Mouse (Mus musculus) thymus, postnatal 14 days (tissue): ENCODE measurements around the gene Rbks.
"Not testable (repeated sequence)": the region's sequence is repeated elsewhere in the genome, so short reads cannot be mapped to it uniquely, and the experiment has no call there.

Experiments
- DNase-seq: peaks from one replicate; pipeline ENCODE4 v3.0.0; 2021

Rbks gene

GRCm38 (mm10) chr5:31673431-31673830 lies 24.0 kb downstream of the Rbks start:
- DNase-seq = no peak

DNA sequence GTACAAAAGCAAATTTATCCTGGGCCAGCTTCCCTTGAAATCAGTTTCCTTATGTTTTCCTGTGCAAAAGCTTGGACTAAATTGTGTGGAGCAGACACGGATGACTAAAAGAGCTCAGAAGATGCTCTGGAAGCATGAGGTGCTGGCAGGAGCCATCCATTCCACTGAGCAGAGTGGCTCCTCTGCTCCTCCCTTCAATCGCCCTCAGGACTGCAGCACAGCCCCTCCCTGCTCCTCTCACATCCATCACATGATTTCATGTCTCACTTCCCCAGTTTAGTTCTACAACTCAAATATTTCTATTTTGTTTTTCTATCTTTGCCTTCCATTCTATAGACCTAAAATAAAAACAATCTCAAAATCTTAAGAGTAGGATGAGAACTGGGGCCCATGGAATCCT lies 26.3 kb downstream of the Rbks start:
- no peak for DNase-seq

- no peak for DNase-seq
These were observed 27.4 kb downstream of the Rbks start for GRCm38 (mm10) chr5:31669984-31670383.

DNA sequence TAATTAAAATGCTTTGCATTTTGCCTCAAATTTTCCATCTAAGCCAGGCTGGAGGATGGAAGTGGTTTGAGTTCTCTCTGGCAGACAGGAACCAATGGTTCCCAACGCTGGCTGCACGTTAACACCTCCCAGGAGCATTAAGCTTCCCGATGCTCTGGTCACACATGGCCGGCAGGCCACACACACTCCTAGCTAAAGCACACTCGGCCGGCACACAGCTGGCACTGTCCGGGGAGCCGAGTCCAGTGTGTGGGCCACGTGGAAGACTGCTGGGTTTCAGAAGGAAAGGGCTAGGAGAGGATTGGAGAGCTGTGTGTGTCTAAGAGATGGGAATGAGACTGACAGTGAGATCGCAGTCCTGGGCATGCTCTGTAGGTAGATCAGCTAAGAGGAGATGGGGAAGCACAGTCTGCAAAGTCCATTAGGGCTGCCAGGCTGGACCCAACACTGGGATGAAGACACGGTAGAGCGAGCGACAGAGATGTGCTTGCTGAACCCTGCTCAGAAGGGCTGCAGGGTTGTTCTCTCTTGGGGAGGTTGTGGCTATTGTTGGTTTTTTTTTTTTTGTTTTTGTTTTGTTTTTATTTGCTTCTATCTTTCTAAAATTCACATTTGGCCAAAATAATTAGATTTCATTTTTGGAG lies 29.0 kb downstream of the Rbks start:
- no peak for DNase-seq

- DNase-seq = no peak
These were observed 31.3 kb downstream of the Rbks start for GRCm38 (mm10) chr5:31666176-31666575.

DNA sequence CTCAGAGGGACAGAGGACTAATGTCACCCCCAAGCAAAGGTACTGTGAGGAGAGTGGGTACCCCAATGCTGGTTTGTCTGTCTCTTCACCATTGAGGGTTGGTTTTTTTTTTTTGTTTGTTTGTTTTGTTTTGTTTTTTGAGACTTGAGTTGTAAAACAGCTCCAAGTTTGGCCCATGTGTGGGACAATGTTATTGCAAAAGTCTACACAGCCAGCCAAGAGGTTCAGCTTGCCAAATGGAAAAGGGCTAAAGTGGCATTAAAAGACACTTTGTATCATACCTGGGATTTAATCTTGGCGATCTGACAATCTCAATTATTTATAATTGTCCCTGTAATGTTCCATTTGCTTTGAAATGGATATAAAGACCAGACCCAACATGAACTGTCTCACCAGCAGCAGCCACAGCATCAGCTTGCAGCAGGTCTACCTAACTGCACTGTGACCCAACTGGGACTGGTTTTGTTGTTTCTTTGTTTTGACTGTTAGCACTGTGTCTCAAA lies 41.7 kb downstream of the Rbks start:
- no peak for DNase-seq

GRCm38 (mm10) chr5:31650518-31651288 lies 46.7 kb downstream of the Rbks start:
- no peak for DNase-seq

DNA sequence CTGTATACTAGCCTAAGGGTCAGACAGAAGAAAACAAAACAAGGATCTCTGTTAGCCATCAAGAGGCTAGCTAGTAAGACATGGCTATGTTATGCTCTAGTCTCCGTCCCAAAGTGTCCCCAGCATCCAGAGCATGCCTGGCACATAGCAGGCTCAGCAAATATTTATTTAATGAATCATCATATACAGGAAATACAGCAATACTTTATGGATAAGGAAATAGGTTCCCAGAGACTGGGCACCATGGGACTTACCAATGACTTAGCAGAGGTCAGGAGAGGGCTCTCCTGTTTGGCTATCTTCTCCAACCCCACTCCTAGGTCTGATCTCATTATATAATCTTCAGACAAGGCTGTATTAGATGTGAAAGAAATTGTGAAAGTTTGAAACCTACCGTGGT lies 50.1 kb downstream of the Rbks start:
- no peak for DNase-seq

DNA sequence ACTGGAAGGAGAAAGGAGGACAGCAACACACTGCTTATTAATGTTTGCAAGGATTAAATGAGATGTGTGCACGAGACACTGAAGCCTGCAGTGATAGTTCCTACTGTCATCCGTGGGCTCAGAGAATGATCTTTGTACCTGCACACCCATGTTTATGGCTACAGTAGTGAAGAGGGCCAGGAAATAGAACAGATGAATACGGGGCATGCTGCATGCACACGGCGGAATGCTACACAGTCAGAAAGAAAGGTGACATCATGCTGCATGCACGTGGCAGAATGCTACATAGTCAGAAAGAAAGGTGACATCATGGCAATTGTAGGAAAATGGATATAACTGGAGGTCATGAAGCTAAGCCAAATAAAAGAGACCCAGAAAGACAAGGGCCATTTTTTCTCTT lies 50.9 kb downstream of the Rbks start:
- DNase-seq = no peak

DNA sequence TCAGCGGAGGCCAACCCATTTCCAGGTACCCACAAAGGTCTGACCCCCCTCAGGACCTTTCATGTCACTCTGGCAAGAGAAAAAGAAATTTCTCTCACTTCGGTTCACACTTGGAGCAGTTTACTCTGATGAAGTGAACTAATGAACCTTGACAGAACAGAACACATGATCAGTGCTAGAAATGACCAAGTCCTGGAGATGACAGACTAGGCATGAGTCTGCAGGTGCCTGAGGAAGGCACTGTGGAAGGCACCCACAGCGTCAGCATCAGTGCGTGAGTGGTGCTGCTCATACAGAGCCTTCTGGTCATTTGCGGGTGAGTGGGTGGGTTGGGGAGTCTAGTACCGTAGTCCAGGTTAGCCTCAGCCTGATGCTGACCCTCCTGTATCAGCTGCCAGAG lies 51.6 kb downstream of the Rbks start:
- no peak for DNase-seq

GRCm38 (mm10) chr5:31644847-31645246 lies 52.6 kb downstream of the Rbks start:
- DNase-seq = no peak

- DNase-seq = no peak
These were observed 53.2 kb downstream of the Rbks start for GRCm38 (mm10) chr5:31644272-31644671.

- DNase-seq = no peak
These were observed 55.1 kb downstream of the Rbks start for GRCm38 (mm10) chr5:31642300-31642699.

DNA sequence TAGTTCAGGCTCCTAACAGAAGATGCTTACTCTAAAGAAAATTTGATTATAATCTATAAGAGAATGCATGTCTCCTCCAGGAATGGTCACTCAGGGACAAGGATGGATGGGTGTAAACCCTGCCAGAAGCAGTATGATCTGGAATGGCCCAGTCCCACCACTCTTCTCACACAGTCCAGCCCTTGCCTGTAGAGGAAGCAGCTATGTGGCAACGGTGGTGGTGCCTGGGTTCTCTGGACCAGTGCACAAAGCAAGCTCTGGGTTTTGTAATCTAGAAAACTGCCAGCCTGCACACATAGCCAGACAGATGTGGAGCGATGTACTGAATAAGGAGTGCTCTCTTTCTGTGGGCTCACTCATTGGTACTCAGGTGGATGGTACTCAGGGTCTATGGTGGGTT lies 56.9 kb downstream of the Rbks start:
- no peak for DNase-seq

DNA sequence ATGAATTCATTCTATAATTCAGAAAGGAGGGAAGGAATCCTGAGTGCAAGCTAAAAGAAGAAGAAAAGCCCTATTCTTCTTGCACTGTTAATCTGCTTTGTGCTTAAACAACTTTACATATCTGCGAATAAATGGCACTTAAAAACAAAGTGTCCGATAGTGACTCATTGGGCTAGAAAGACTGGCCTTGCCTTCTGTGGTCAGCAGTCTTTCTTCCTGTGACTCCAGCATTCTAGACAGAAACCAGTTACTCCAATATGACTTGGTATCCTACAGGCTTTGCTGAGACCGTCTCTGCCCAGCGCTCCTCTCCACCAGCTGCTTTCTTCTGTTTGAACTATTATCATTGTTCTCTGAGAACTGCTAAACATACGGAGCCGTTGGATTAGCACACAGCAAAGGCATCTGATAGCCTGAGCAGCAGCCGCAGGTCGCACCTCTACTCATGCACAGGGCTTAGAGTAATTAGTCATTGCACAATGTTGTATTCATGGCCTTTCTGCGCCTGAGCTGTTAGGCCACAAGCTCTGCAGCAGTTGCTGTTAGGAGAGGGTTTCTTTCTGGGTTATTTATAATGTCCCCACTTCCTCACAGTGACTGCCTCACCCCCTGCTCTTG lies 60.7 kb downstream of the Rbks start:
- no peak for DNase-seq

DNA sequence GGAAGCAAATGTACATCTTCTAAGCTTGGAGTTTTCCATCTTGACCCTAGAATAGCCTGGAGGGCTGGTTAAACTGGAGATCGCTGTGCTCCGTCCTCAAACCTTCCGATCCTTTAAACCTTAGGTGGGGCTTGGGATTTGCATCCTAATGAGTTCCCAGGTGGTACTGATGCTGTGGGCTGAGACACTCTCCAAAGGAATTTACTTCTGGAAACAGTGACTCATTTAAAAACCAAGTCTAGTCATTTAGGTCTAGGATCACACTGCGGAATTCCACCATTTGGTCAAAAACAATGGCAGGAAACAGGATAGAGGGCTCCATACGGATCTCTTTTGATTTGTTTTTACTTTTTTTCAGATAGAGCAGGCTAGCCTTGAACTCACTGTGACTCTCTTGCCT lies 62.7 kb downstream of the Rbks start:
- DNase-seq = no peak

GRCm38 (mm10) chr5:31634161-31634560 lies 63.3 kb downstream of the Rbks start:
- no peak for DNase-seq

- DNase-seq = not testable (repeated sequence)
These were observed 66.3 kb downstream of the Rbks start for GRCm38 (mm10) chr5:31631169-31631568.

DNA sequence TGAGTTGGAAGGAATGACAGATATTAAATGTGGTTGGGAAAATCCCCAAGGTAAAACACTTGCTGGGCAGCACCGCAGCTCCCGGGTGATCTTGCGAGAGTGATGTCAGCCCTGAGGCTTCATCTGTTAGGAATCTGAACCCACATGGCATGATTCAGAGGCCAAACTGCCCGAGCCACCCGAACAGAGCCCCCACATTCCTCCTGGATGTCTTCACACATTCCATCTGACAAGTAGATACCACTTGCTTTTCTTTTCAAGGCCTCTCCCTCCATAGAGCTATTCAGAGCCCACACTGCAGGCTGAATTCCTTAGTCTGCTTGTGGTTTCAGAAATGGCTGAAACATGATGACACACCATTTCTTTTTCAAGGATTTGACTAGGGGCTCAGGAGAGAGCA lies 67.4 kb downstream of the Rbks start:
- no peak for DNase-seq

GRCm38 (mm10) chr5:31628555-31628954 lies 68.9 kb downstream of the Rbks start:
- DNase-seq = no peak

- DNase-seq = no peak
These were observed 69.6 kb downstream of the Rbks start for GRCm38 (mm10) chr5:31627562-31628526.

- DNase-seq = no peak
These were observed 70.3 kb downstream of the Rbks start for GRCm38 (mm10) chr5:31627117-31627516.

DNA sequence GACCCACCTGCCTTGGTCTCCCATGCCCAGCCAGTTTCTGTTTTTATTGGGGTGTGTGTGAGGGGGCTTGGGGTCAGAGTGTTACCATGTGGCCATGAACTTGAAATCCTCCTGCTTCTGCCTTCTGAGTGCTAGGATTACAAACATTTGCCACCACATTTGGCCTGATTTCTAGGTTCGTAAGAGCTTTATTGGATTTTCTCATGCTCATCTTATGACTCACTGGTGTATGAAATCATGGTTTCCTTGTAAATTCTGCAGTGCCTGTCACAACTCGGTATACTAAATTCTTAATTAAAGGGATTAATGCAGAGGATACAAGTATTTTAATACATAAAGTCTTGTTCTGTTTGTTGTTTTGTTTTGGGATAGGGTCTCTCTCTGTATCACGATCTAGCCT lies 77.1 kb downstream of the Rbks start:
- no peak for DNase-seq
